Mouse (Mus musculus): ENCODE data around the gene Srp54c. TPM values are rescaled to one million over a fixed set of nuclear protein-coding genes. Genes with fewer than 3 reads are reported as not detected.
"Not testable (repeated sequence)": the region's sequence is repeated elsewhere in the genome, so short reads cannot be mapped to it uniquely, and the experiment has no call there.

Gene Srp54c
- polyA plus RNA-seq, 1 experiment from 2014 or later, result 30.2 TPM

DNA sequence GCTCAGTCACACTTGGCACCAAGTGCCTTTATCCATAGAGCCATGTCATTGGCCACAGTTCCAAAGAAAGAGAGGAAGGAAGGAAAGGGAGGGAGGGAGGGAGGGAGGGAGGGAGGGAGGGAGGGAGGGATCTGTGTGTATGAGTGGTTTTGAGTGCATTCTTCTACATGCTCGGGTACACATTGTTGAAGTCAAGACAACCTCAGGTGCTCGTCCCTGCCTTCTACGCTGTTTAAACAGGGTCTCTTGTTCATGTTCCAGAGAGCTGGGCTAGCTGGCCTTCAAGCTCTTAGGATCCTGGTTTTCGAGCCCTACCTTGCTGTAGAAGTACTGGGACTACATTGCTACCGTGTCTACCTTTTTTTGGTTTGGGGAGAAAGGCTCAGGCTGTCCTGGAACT, 33.4 kb downstream of the Srp54c start:
- not testable (repeated sequence) for ATAC-seq (ENCODE audit: low read depth); H3K4me3 ChIP-seq (ENCODE audit: low read depth, low read length); H3K27ac ChIP-seq (ENCODE audit: low read length); H3K36me3 ChIP-seq (ENCODE audit: control insufficient read depth, insufficient read depth); H3K4me1 ChIP-seq (ENCODE audit: control insufficient read depth, low read depth, low read length); H3K9ac ChIP-seq (ENCODE audit: low read depth, low read length); H3K27me3 ChIP-seq (ENCODE audit: control insufficient read depth, insufficient read depth, low read depth, low read length); H3K4me2 ChIP-seq (ENCODE audit: low read depth, low read length); H3K9me3 ChIP-seq (replicated peaks; ENCODE audit: control insufficient read depth, low read length)
- no CpG with 5 or more reads among the region's 5 CpGs for WGBS (ENCODE audit: insufficient replicate concordance)

DNA sequence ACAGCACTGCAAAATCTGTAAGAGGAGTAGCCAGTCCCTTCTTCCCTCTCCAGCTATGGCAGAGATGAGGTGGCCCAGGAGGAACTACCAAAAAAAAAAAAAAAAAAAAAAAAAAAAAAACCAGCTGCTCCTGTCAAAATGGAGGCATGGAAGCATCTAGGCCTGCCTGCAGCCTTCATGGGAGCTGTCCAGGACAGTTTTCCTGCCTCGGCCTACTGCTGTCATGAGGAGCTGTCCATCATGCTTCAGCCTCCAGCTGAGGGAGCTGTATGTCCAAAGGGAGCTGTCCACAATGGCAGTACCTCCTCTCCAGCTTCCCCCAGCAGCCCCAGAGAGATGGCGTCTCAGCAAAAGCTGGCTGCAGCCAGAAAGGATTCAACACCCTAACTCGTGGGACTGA, 42.3 kb downstream of the Srp54c start:
- Histone ChIP-seq H3K27ac (ENCODE audit: low read length) (no peak overlapping the region), H3K4me1 (ENCODE audit: control insufficient read depth, low read depth, low read length) (no peaks in the 10 kb centered on the region), H3K27me3 (ENCODE audit: control insufficient read depth, insufficient read depth, low read depth, low read length) (no peaks in the 10 kb centered on the region), H3K9ac (ENCODE audit: low read depth, low read length) (no peak overlapping the region), H3K9me3 (replicated peaks; ENCODE audit: control insufficient read depth, low read length) (no peaks in the 10 kb centered on the region), H3K36me3 (ENCODE audit: control insufficient read depth, insufficient read depth) (no peaks in the 10 kb centered on the region), H3K4me2 (ENCODE audit: low read depth, low read length) (no peak overlapping the region), H3K4me3 (ENCODE audit: low read depth, low read length) (no peak overlapping the region)
- 66% methylated on average over 3 of the region's 3 CpGs for WGBS (ENCODE audit: insufficient replicate concordance)
- no peak for ATAC-seq (ENCODE audit: low read depth)

DNA sequence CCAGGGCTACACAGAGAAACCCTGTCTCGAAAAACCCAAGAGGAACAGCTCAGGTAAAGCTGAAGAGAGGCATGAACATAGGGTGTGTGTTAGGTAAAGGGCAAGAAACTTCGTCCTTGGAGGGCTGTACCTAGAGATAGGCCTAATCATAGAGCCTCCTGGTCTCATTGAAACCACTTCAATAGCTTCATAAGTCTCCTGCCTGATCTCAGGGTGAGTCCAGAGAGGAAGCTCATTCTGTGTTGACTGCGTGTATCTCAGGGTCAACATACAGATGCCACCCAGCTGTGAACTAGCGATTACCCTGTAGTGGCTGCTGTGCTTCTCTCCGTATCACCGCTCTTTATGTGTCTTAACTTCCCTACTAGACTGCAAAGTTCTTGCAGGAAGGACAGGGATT, 47.6 kb downstream of the Srp54c start:
- H3K27me3 ChIP-seq (ENCODE audit: control insufficient read depth, insufficient read depth, low read depth, low read length); ATAC-seq (ENCODE audit: low read depth); H3K4me1 ChIP-seq (ENCODE audit: control insufficient read depth, low read depth, low read length); H3K36me3 ChIP-seq (ENCODE audit: control insufficient read depth, insufficient read depth); H3K4me2 ChIP-seq (ENCODE audit: low read depth, low read length); H3K27ac ChIP-seq (ENCODE audit: low read length); H3K9me3 ChIP-seq (replicated peaks; ENCODE audit: control insufficient read depth, low read length); H3K4me3 ChIP-seq (ENCODE audit: low read depth, low read length); H3K9ac ChIP-seq (ENCODE audit: low read depth, low read length): not testable (repeated sequence)
- 71% methylated on average over 3 of the region's 6 CpGs for WGBS (ENCODE audit: insufficient replicate concordance)

DNA sequence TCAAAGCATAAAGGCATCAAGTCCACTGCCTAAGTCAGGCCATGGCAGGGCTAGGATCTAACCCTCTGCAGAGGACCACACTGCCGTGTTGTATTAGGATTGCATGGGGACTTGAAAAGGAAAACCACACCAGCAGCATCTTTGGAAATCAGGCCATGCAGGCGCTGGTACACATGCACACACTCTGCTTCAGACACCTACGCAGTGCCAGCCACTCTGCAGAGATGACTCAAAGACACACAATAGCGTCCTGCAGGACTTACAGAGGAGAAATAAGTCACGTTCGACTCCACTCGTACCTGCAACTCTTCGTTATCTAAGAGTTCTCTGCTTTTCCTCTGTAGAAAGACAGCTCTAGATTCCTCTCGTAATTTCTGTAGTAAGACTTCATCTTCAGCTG, 68.1 kb downstream of the Srp54c start:
- no peak for ATAC-seq (ENCODE audit: low read depth)
- WGBS (ENCODE audit: insufficient replicate concordance), result 88% methylated on average over 9 of the region's 9 CpGs
- Histone ChIP-seq H3K4me2 (ENCODE audit: low read depth, low read length) (no peak overlapping the region), H3K4me1 (ENCODE audit: control insufficient read depth, low read depth, low read length) (peaks cover 9% of the 10 kb centered on the region), H3K27ac (ENCODE audit: low read length) (no peak overlapping the region), H3K36me3 (ENCODE audit: control insufficient read depth, insufficient read depth) (peaks cover 30% of the 10 kb centered on the region), H3K4me3 (ENCODE audit: low read depth, low read length) (no peak overlapping the region), H3K9ac (ENCODE audit: low read depth, low read length) (no peak overlapping the region), H3K27me3 (ENCODE audit: control insufficient read depth, insufficient read depth, low read depth, low read length) (no peaks in the 10 kb centered on the region), H3K9me3 (replicated peaks; ENCODE audit: control insufficient read depth, low read length) (no peaks in the 10 kb centered on the region)

DNA sequence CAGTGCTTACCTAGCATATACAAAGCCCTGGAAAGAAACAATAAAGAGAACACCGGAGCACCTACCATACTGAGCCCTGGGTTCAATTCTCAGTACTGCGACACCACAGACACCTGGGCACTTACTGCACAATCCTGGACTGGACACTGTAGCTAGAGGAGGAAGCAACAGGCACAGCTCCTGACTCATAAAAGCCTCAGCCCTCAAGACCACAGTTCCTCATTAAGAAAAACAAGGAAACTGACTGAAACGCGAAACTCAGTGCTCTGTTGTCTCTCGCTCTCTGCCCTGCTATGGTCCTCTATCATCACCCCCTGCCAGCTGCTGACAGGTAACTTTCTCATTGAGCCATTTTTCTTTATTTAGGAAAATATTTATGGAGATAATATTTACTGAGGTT, 69.4 kb downstream of the Srp54c start, which contains the start of gene 1110008L16Rik:
Gene 1110008L16Rik (plus strand): TSS at position 242 of the 400 bp plus-strand sequence.
- Histone ChIP-seq H3K36me3 (ENCODE audit: control insufficient read depth, insufficient read depth) (peaks cover 22% of the 10 kb centered on the region), H3K9ac (ENCODE audit: low read depth, low read length) (no peak within 1 kb of the TSS), H3K4me2 (ENCODE audit: low read depth, low read length) (no peak within 1 kb of the TSS), H3K27ac (ENCODE audit: low read length) (no peak within 1 kb of the TSS), H3K9me3 (replicated peaks; ENCODE audit: control insufficient read depth, low read length) (no peaks in the 10 kb centered on the region), H3K4me3 (ENCODE audit: low read depth, low read length) (no peak within 1 kb of the TSS), H3K4me1 (ENCODE audit: control insufficient read depth, low read depth, low read length) (peaks cover 17% of the 10 kb centered on the region), H3K27me3 (ENCODE audit: control insufficient read depth, insufficient read depth, low read depth, low read length) (no peaks in the 10 kb centered on the region)
- ATAC-seq (ENCODE audit: low read depth), result no peak
- 75% methylated on average over 5 of the region's 5 CpGs for WGBS (ENCODE audit: insufficient replicate concordance)

DNA sequence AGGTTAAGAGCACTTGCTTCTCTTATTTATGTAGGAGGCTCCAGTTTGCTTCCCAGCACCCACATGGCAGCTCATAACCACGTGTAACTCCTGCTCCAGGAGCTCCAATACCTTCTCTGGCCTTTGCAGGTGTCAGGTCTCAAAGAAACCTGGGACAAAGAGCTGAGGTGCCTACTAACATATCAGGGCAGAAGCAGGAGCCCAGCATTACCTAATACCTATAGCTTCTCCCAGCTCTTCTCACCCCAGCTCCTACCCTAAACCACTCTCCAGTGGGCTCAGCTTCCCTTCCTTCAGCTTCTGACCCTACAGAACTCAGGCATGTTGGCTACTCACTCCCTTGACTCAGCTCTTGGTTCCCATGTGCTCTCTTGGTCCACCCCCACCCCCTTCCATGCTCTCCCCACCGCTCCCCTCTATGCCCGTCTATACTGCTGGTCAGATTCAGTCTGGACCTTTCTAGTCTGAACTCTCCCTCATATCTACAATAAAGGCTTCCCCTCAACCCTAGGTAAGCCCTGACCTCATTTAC, 70.9 kb downstream of the Srp54c start:
- peak overlapping the region; percentile 74 for H3K4me3 ChIP-seq (ENCODE audit: low read depth, low read length)
- H3K9me3 ChIP-seq (replicated peaks; ENCODE audit: control insufficient read depth, low read length), result no peaks in the 10 kb centered on the region
- no peak overlapping the region for H3K27ac ChIP-seq (ENCODE audit: low read length)
- H3K36me3 ChIP-seq (ENCODE audit: control insufficient read depth, insufficient read depth), result peaks cover 14% of the 10 kb centered on the region
- ATAC-seq (ENCODE audit: low read depth), result no peak
- peak overlapping the region; percentile 83 for H3K9ac ChIP-seq (ENCODE audit: low read depth, low read length)
- H3K4me2 ChIP-seq (ENCODE audit: low read depth, low read length), result peak overlapping the region; percentile 76
- WGBS (ENCODE audit: insufficient replicate concordance), result 57% methylated on average over 3 of the region's 3 CpGs
- H3K27me3 ChIP-seq (ENCODE audit: control insufficient read depth, insufficient read depth, low read depth, low read length), result no peaks in the 10 kb centered on the region
- peaks cover 17% of the 10 kb centered on the region for H3K4me1 ChIP-seq (ENCODE audit: control insufficient read depth, low read depth, low read length)

DNA sequence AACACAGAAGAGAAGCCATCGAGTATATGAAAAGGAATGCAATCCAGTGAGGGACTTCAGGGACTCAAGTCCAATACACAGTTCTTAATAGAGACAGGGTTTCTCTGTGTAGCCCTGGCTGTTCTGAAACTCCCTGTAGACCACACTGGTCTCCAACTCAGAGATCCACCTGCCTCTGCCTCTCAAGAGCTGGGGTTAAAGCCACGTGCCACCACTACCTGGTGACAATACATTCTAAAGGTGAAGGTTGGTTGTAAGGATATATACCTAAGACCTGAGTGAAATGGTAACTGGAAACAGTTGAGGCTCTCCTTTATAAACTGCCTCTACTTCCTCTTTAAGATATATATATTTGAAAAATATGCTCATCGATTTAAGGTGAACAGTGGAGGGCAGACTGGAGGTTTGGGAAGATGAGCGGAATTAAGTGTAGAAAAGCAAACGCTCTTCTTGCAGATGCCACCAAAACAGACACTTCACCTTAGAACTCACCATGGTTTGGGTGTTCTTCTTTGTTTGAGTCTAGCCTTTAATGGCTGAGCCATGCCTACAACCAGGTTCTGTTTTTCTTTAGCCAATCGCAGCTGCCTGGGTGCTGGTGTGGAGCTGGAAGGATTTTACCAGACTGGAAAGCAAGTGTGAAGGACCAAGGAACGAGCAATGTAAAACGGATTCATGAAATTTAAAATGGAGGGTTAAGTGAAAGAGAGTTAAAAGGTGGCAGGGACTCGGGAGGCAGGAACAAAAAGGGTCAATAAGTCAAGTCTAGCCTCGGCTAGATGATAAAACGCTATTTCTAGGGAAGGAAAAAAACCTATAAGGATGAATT, 71.7 kb downstream of the Srp54c start:
- Histone ChIP-seq H3K27me3 (ENCODE audit: control insufficient read depth, insufficient read depth, low read depth, low read length) (no peaks in the 10 kb centered on the region), H3K9ac (ENCODE audit: low read depth, low read length) (peak overlapping the region; percentile 83), H3K4me3 (ENCODE audit: low read depth, low read length) (peak overlapping the region; percentile 74), H3K4me2 (ENCODE audit: low read depth, low read length) (peak overlapping the region; percentile 76), H3K4me1 (ENCODE audit: control insufficient read depth, low read depth, low read length) (peaks cover 17% of the 10 kb centered on the region), H3K27ac (ENCODE audit: low read length) (peak overlapping the region; percentile 97), H3K36me3 (ENCODE audit: control insufficient read depth, insufficient read depth) (peaks cover 17% of the 10 kb centered on the region), H3K9me3 (replicated peaks; ENCODE audit: control insufficient read depth, low read length) (no peaks in the 10 kb centered on the region)
- 21% methylated on average over 11 of the region's 11 CpGs for WGBS (ENCODE audit: insufficient replicate concordance)
- no peak for ATAC-seq (ENCODE audit: low read depth)

DNA sequence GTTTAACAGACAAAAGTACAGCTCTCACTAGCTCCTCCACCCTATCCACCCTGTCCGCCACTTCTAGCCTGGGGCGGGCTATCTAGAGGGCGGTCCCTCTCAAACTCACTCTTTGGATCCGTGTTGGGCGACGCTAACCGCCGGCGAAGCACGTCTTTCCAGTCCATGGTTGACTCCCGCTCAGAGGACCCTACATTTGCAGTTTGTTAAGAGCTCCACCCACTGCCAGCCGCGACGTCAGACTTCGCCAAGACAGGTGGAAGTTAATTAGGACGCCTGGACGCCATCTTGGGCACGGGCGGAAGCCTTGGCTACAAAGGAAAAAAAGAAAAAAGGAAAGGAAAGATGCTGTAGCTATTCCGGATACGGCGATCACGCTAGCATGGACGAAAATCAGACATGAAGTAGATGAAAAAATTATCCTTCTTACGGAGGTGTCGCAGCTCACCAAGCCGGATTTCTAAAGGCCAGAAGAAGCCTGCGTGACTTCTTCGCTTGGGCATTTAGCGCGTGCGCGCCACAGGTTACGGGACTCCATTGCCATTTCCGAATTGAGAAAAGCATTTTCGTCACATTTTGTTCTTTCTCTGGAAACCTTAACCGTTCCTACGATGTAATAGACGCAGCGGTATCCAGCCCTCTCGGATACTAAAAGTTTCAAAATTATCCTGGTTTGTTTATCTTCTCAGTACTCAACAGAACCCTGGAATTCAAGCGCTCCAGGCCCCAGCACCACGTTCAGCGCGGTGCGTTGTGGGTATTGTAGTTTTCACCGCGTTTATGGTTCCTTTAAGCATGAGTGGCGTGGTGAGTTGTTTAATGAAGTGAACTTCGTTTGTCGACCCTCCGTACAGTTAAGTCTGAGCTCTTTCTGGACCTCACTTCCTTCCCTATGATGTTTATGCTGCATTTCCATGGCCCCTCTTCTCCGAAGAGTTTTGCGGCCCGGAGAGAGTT, 72.8 kb downstream of the Srp54c start, which contains the start of gene Ppp2r3c:
Gene Ppp2r3c (minus strand): TSS at position 514 of the 957 bp plus-strand sequence.
- Histone ChIP-seq H3K9ac (ENCODE audit: low read depth, low read length) (peak within 1 kb of the TSS; percentile 83), H3K4me3 (ENCODE audit: low read depth, low read length) (peak within 1 kb of the TSS; percentile 74), H3K36me3 (ENCODE audit: control insufficient read depth, insufficient read depth) (peaks cover 7% of the 10 kb centered on the region), H3K27ac (ENCODE audit: low read length) (peak within 1 kb of the TSS; percentile 97), H3K27me3 (ENCODE audit: control insufficient read depth, insufficient read depth, low read depth, low read length) (no peaks in the 10 kb centered on the region), H3K9me3 (replicated peaks; ENCODE audit: control insufficient read depth, low read length) (no peaks in the 10 kb centered on the region), H3K4me2 (ENCODE audit: low read depth, low read length) (peak within 1 kb of the TSS; percentile 76), H3K4me1 (ENCODE audit: control insufficient read depth, low read depth, low read length) (peaks cover 17% of the 10 kb centered on the region)
- under 1% methylated on average over 55 of the region's 55 CpGs for WGBS (ENCODE audit: insufficient replicate concordance)
- ATAC-seq (ENCODE audit: low read depth), result peak; percentile 93
